Mouse (Mus musculus): Measurements from ENCODE around the gene Fgfr2. TPM values are rescaled to one million over a fixed set of nuclear protein-coding genes. Genes with fewer than 3 reads are reported as not detected.

The Fgfr2 gene
- polyA plus RNA-seq, 1 experiment from 2014 or later = 81.1 TPM

GRCm38 (mm10) chr7:130967901-130968300 is 2155.2 kb downstream of the Fgfr2 start:
- H3K27ac ChIP-seq = no peak overlapping the region
- H3K36me3 ChIP-seq = no peaks in the 10 kb centered on the region
- no peak overlapping the region for H3K9ac ChIP-seq
- no peaks in the 10 kb centered on the region for H3K27me3 ChIP-seq
- 90% methylated on average over 6 of the region's 6 CpGs for WGBS
- no peak overlapping the region for H3K4me2 ChIP-seq (replicated peaks)
- no peak for ATAC-seq (ENCODE audit: low FRiP score)
- peaks cover 13% of the 10 kb centered on the region for H3K4me1 ChIP-seq
- H3K9me3 ChIP-seq (replicated peaks) = no peaks in the 10 kb centered on the region
- H3K4me3 ChIP-seq = no peak overlapping the region

DNA sequence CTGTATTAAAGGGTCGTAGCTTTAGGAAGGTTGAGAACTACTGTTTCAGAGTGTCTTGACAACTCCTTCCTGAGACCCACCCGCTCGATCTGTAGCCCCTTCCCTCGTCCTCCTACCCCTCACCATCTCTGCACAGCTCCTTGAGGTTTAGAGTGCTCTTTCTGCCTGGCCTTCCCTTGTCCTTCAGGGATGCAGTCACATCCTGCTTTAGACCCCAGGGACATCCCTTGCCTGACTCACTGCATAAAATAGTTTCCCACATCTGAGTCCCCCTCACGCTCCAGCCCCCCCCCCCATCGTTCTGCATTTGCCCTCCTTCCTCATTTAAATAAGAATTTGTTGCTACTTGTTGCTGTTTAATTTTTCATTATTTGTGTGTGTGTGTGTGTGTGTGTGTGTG is 2156.3 kb downstream of the Fgfr2 start:
- Histone ChIP-seq H3K9ac (no peak overlapping the region), H3K27me3 (no peaks in the 10 kb centered on the region), H3K36me3 (no peaks in the 10 kb centered on the region), H3K4me3 (no peak overlapping the region), H3K27ac (no peak overlapping the region), H3K4me2 (replicated peaks) (no peak overlapping the region), H3K9me3 (replicated peaks) (no peaks in the 10 kb centered on the region), H3K4me1 (peaks cover 13% of the 10 kb centered on the region)
- no peak for ATAC-seq (ENCODE audit: low FRiP score)
- WGBS = 72% methylated on average over 6 of the region's 6 CpGs

GRCm38 (mm10) chr7:130966451-130966850 is 2156.7 kb downstream of the Fgfr2 start:
- peaks cover 13% of the 10 kb centered on the region for H3K4me1 ChIP-seq
- no peaks in the 10 kb centered on the region for H3K9me3 ChIP-seq (replicated peaks)
- no peak overlapping the region for H3K4me2 ChIP-seq (replicated peaks)
- 74% methylated on average over 5 of the region's 5 CpGs for WGBS
- H3K9ac ChIP-seq = no peak overlapping the region
- H3K4me3 ChIP-seq = no peak overlapping the region
- H3K27me3 ChIP-seq = no peaks in the 10 kb centered on the region
- ATAC-seq (ENCODE audit: low FRiP score) = no peak
- no peaks in the 10 kb centered on the region for H3K36me3 ChIP-seq
- no peak overlapping the region for H3K27ac ChIP-seq

- Histone ChIP-seq H3K36me3 (no peaks in the 10 kb centered on the region), H3K4me3 (no peak overlapping the region), H3K27ac (no peak overlapping the region), H3K9me3 (replicated peaks) (no peaks in the 10 kb centered on the region), H3K4me2 (replicated peaks) (no peak overlapping the region), H3K27me3 (no peaks in the 10 kb centered on the region), H3K9ac (no peak overlapping the region), H3K4me1 (peaks cover 13% of the 10 kb centered on the region)
- 53% methylated on average over 4 of the region's 4 CpGs for WGBS
- no peak for ATAC-seq (ENCODE audit: low FRiP score)
These were observed 2157.2 kb downstream of the Fgfr2 start for GRCm38 (mm10) chr7:130965909-130966365.

DNA sequence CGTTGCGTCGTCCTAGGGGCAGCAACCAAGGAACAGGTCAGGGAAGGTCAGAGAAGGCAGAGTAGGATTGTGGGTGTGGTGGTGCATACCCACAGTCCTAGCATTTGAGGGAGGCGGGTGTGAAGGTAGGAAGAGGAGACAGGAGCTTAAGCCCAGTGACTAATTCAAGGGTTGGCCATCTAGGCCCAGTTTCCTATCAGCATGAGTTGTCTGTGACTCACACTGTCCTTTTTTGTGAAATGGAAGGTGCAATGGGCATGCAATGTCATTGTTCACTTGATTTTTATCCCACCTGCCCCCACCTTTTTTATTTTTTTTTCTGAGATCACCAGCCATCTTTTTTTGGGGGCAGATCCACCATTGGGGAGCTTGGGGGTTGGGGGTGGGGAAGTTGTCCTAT is 2157.8 kb downstream of the Fgfr2 start:
- Histone ChIP-seq H3K27me3 (no peaks in the 10 kb centered on the region), H3K4me3 (no peak overlapping the region), H3K9ac (no peak overlapping the region), H3K27ac (peak overlapping the region; percentile 46; the same call in 1 of the 2 replicates), H3K4me2 (replicated peaks) (no peak overlapping the region), H3K9me3 (replicated peaks) (no peaks in the 10 kb centered on the region), H3K36me3 (no peaks in the 10 kb centered on the region), H3K4me1 (peaks cover 13% of the 10 kb centered on the region)
- ATAC-seq (ENCODE audit: low FRiP score) = no peak
- WGBS = 87% methylated on average over 4 of the region's 4 CpGs

DNA sequence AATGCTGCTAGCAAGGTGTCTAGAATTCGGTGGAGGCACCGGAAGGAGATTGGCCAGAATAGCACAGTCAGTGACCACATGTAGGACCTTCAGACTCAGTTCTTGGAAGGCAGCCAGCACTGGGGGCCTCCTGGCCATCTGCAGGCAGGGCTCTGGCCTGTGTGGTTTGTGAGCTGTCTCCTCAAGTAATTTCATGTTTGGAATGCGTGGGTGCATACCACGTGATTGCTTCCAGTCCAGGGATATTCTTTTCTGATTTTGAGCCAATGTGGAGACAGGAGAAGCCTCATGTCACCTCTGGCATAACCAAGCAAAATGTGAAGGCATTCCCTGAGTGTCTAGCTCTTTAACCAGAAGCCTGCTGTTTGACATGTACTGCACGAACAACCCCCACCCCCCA is 2158.5 kb downstream of the Fgfr2 start:
- H3K4me1 ChIP-seq = peaks cover 13% of the 10 kb centered on the region
- H3K9me3 ChIP-seq (replicated peaks) = no peaks in the 10 kb centered on the region
- H3K4me3 ChIP-seq = no peak overlapping the region
- H3K4me2 ChIP-seq (replicated peaks) = no peak overlapping the region
- H3K27ac ChIP-seq = no peak overlapping the region
- H3K9ac ChIP-seq = no peak overlapping the region
- 61% methylated on average over 5 of the region's 5 CpGs for WGBS
- H3K36me3 ChIP-seq = no peaks in the 10 kb centered on the region
- ATAC-seq (ENCODE audit: low FRiP score) = no peak
- H3K27me3 ChIP-seq = no peaks in the 10 kb centered on the region

- Histone ChIP-seq H3K4me1 (peaks cover 9% of the 10 kb centered on the region), H3K9me3 (replicated peaks) (no peaks in the 10 kb centered on the region), H3K4me2 (replicated peaks) (no peak overlapping the region), H3K9ac (no peak overlapping the region), H3K36me3 (no peaks in the 10 kb centered on the region), H3K4me3 (no peak overlapping the region), H3K27me3 (no peaks in the 10 kb centered on the region), H3K27ac (no peak overlapping the region)
- ATAC-seq (ENCODE audit: low FRiP score) = no peak
- WGBS = 94% methylated on average over 6 of the region's 6 CpGs
These were observed 2161.7 kb downstream of the Fgfr2 start for GRCm38 (mm10) chr7:130961429-130961828.

DNA sequence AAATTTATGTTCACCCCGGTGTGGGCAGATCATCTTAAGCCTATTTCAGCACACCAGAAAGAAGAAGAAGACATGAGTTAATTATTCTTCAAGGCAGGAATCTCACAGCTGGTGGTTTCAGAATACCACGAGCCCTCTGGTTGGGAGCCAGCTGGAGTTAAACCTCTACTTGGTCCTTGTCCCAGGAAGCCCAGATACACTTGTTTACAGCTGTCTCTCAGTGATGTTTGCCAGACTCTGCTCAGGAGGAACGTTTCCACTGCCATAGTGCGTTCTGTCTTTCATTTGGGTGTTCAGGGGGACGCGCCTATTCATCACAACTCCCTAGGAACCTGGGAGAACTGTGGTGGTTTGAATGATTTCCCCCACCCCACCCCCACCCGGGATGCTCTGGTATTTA is 2163.3 kb downstream of the Fgfr2 start:
- 56% methylated on average over 7 of the region's 7 CpGs for WGBS

DNA sequence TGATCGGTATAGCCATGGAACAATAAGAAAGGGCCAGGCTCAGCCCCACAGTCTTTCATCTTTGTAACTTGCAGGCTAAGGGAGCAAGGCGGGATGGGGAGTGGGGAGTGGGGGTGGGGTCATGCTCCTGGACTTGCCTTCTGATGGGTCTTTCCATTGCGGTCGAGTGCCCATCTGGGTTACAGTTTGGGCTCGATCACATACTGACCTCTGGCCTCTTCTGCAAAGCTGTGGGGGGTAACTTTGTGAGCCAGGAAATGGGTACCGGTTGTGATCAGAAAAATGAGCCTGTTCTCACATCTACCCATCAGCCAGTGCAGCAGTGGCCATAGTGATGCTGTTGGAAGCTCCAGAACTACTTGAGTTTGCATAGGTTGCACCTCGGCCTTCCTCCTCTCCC is 2164.6 kb downstream of the Fgfr2 start:
- Histone ChIP-seq H3K4me1 (no peaks in the 10 kb centered on the region), H3K9ac (no peak overlapping the region), H3K4me2 (replicated peaks) (no peak overlapping the region), H3K27me3 (no peaks in the 10 kb centered on the region), H3K36me3 (no peaks in the 10 kb centered on the region), H3K9me3 (replicated peaks) (no peaks in the 10 kb centered on the region), H3K27ac (no peak overlapping the region), H3K4me3 (no peak overlapping the region)
- WGBS = 59% methylated on average over 7 of the region's 7 CpGs
- ATAC-seq (ENCODE audit: low FRiP score) = no peak

More for the DNA sequence above, 2163.3 kb downstream of the Fgfr2 start:
- H3K4me1 ChIP-seq = peaks cover 5% of the 10 kb centered on the region; the same call in 1 of the 2 replicates
- H3K27me3 ChIP-seq = no peaks in the 10 kb centered on the region
- no peak overlapping the region for H3K27ac ChIP-seq
- ATAC-seq (ENCODE audit: low FRiP score) = no peak
- H3K36me3 ChIP-seq = no peaks in the 10 kb centered on the region
- H3K4me3 ChIP-seq = no peak overlapping the region
- H3K9me3 ChIP-seq (replicated peaks) = no peaks in the 10 kb centered on the region
- H3K9ac ChIP-seq = no peak overlapping the region
- H3K4me2 ChIP-seq (replicated peaks) = no peak overlapping the region

DNA sequence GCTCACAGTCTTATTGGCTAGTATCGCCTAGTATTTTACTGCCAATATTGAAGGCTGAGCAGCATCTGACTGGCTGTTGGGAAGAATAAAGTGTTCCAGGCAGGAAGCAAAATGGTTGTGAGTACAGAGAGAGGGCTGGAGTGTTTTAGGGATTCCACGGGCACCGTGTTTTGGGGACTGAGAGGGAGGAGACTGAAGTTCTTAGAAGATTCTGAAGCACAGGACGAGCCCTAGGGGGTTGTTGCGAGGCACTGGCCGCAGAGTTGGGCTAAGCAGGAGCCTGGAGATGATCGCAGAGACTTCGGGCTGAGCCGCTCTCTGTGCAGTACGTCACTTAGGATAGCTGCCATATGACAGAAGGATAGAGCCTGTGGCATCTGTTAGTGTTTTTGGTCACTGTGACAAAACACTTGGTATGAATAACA is 2169.0 kb downstream of the Fgfr2 start:
- Histone ChIP-seq H3K4me3 (no peak overlapping the region), H3K4me2 (replicated peaks) (no peak overlapping the region), H3K4me1 (no peaks in the 10 kb centered on the region), H3K36me3 (no peaks in the 10 kb centered on the region), H3K9me3 (replicated peaks) (no peaks in the 10 kb centered on the region), H3K27me3 (no peaks in the 10 kb centered on the region), H3K27ac (no peak overlapping the region), H3K9ac (no peak overlapping the region)
- WGBS = 84% methylated on average over 10 of the region's 10 CpGs
- ATAC-seq (ENCODE audit: low FRiP score) = no peak

DNA sequence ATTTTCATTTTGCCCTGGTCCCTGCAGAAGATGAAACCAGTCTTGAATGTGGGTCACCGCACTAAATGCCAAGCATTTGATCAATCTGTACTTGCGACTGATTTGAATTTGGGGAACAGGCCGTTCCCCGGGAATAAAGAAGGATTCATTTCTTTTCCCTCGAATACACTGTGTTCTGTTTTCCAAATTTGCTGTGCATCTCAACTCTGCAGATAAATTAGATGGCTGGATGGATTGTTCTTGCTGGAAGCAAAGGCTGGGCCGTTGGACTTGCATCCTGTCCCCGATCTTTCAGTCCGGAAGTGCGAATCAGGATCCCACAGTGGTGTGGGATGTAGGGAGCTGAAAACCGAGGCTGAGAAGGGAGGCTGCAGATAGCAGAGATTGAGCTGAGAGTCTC is 2169.8 kb downstream of the Fgfr2 start:
- Histone ChIP-seq H3K4me3 (no peak overlapping the region), H3K27me3 (no peaks in the 10 kb centered on the region), H3K4me2 (replicated peaks) (no peak overlapping the region), H3K9ac (no peak overlapping the region), H3K27ac (no peak overlapping the region), H3K4me1 (no peaks in the 10 kb centered on the region), H3K9me3 (replicated peaks) (no peaks in the 10 kb centered on the region), H3K36me3 (no peaks in the 10 kb centered on the region)
- ATAC-seq (ENCODE audit: low FRiP score) = no peak
- WGBS = 89% methylated on average over 10 of the region's 10 CpGs

GRCm38 (mm10) chr7:130951004-130951403 is 2172.1 kb downstream of the Fgfr2 start:
- Histone ChIP-seq H3K36me3 (no peaks in the 10 kb centered on the region), H3K4me2 (replicated peaks) (no peak overlapping the region)
- 92% methylated on average over 5 of the region's 5 CpGs for WGBS

DNA sequence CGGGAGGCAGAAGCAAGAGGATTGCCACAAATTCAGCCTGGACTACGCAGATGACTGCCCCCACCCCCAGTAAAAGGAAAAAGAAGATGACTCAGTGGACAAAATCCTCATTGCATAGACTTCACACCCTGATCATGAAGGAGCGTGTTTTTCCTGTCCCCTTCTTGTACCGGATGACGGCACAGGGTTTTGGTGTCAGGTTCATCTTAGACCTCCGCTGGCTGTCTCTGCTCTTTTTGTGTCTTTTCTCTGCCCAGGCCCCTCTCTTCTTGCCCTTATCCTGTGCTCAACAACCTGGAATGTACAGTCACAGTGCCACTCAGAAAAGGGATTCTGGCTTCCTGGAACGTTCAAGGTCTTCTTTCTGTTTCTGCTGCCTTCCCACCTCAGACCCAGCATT is 2172.7 kb downstream of the Fgfr2 start:
- WGBS = 91% methylated on average over 7 of the region's 7 CpGs
- H3K4me1 ChIP-seq = no peaks in the 10 kb centered on the region
- ATAC-seq (ENCODE audit: low FRiP score) = no peak
- H3K9ac ChIP-seq = no peak overlapping the region
- H3K4me3 ChIP-seq = no peak overlapping the region
- no peak overlapping the region for H3K4me2 ChIP-seq (replicated peaks)
- H3K27me3 ChIP-seq = no peaks in the 10 kb centered on the region
- no peak overlapping the region for H3K27ac ChIP-seq
- no peaks in the 10 kb centered on the region for H3K36me3 ChIP-seq
- no peaks in the 10 kb centered on the region for H3K9me3 ChIP-seq (replicated peaks)

More at GRCm38 (mm10) chr7:130951004-130951403, 2172.1 kb downstream of the Fgfr2 start:
- no peak for ATAC-seq (ENCODE audit: low FRiP score)
- Histone ChIP-seq H3K4me1 (no peaks in the 10 kb centered on the region), H3K27me3 (no peaks in the 10 kb centered on the region), H3K9me3 (replicated peaks) (no peaks in the 10 kb centered on the region), H3K4me3 (no peak overlapping the region), H3K9ac (no peak overlapping the region), H3K27ac (no peak overlapping the region)

Measured in hindbrain, embryonic 12.5 days (tissue).